Mouse (Mus musculus) spleen, adult 2 months (tissue): ENCODE results near the gene Sox9.

Source experiments
- CTCF ChIP-seq: fragments of 200-500 bp; IDR thresholded peaks from 2 replicates; pipeline ENCODE4 v1.5.1; 2011; ENCODE audit warnings: mild to moderate bottlenecking, inconsistent platforms; ENCODE audit not compliant: insufficient read depth, insufficient read length, insufficient replicate concordance; ENCODE audit errors: extremely low read depth
- POLR2A ChIP-seq: fragments of 200-500 bp; IDR thresholded peaks from 2 replicates; pipeline ENCODE4 v1.6.1; 2011; ENCODE audit warnings: low read depth, low read length, inconsistent platforms

DNA sequence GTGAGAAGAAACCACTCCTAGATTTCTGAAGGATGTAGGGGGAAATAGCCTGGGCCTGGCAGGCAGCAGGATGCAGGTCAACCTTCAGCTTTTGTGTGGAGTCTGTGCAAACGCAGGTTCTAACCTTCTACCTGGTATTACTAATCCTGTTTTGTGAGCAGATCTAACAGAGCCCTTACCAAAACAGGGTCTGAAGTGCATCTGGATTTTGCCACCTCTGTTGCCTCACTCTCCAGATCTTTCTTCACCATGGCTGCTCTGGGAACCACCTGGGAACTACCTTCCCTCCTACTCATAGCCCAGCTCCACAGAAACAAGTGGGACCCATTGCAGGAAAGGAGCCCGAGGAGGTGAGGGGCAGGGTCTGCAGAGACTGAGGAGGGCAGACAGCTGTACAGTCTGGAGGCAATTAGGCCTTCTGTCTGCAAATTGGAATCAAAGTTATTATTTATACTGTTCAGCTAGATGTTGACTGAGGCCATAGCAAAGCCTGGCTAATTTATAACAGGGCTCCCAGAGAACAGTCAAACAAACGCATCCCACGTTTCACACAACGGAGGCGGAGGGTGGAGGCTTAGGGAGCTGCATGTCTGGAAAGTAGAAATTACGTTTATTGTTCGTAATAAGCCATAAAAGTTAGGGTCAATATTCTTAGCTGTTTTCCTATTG lies 25.9 kb downstream of the Sox9 start:
- TF ChIP-seq CTCF (no peak), POLR2A (no peak)
